8 mouse cellular contexts compared by ENCODE assay signal in the genomic region with DNA sequence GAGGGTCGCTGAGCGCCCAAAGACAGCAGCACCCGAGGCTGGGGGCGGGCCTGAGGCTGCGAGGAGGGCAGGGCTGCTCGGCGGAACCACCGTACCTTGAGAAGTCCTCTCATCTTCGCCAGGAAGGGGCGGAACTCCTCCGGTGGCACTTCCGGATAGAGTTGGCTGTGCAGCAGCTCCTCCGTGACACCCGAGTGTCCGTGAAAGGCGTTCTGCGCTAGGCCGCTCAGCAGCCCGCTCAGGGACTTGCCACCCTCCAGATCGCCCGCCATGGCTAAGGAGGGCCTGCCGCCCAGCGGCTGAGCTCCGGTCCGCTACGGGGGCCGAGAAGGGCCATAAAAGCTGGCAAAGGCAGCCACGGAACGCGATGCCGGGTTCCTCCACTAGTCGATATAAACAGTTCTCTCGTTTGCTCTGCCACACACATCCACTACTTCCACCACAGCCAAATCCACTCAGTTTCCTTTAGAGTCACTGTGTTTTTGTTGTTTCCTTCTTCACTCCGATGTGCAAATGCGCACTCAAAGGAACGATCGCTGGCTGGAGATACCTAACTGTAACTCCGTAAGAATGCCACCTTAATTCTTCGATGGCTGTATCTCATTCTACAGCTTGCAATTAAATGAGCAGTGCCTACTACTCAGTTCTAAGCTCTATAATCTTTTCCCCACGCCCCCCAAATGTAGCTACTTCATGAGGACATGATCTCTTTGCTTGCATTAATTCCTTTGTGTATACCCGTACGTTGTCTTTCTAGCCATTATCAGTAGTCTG. TPM values are rescaled to one million over a fixed set of nuclear protein-coding genes. Genes with fewer than 3 reads are reported as not detected.
A peak's percentile ranks its signal among the peaks of the same experiment; 100 is the strongest.
DNase-seq lines count a peak whose midpoint lies in the region; ATAC-seq and TF ChIP-seq lines count a peak whose summit lies in the region.

A gene (minus strand): TSS at position 107 of the 774 bp plus-strand sequence.
A gene (minus strand): TSS at position 399 of the 774 bp plus-strand sequence.

- H3K4me1 ChIP-seq in cortical plate, adult 2 months (ENCODE audit: control insufficient read depth, insufficient read depth, low read length): peaks cover 8% of the 10 kb centered on the region

- TF ChIP-seq CTCF in cortical plate, adult 2 months (IDR thresholded peaks at IDR 0.05; ENCODE audit: extremely low read depth, insufficient read depth, low read length): peak; percentile 44

- DNase-seq in gastrocnemius, adult 8-10 months (ENCODE audit: low spot score in 2 of 2): peak; percentile 92 to 93
- DNase-seq in induced T-regulatory cell, adult 2 months (ENCODE audit: low read depth): peak; percentile 96
- DNase-seq in left cerebral cortex, postnatal 10 days (ENCODE audit: extremely low spot score in 1 of 2, low spot score in 2 of 2): peak; percentile 95 to 98
- DNase-seq in right cerebral cortex, postnatal 25 days: peak; percentile 95
- peak; percentile 95 to 98 for DNase-seq in urinary bladder, postnatal 4 days (ENCODE audit: low spot score in 2 of 2)

- peak within 1 kb of the TSS; percentile 79 for H3K27ac ChIP-seq in cortical plate, adult 2 months (ENCODE audit: insufficient read depth, low read length)

- ATAC-seq in activated CD4-positive, CD25-positive, alpha-beta regulatory T cell, adult 4 months: peak; percentile 95
- peak; percentile 90 for ATAC-seq in megakaryocyte-erythroid progenitor cell, adult 5-6 weeks (replicated peaks; ENCODE audit: low FRiP score, low TSS enrichment, poor library complexity, severe bottlenecking)

- intact Hi-C loops in left cerebral cortex, postnatal 10 days (cut with DNase I): no loop called here

- peak within 1 kb of the TSS; percentile 62 for H3K4me3 ChIP-seq in cortical plate, adult 2 months (ENCODE audit: insufficient read depth, low read length)

- TF ChIP-seq POLR2A in cortical plate, adult 2 months (IDR thresholded peaks at IDR 0.05; ENCODE audit: extremely low read depth, insufficient read depth, low read length): no peak; the same call in 1 of the 2 replicates

RNA-seq across cellular contexts. Expression of the first gene that starts in this region (rescaled TPM):
- 10 to 100 TPM; 32.8 to 42.2 TPM for polyA plus RNA-seq in activated CD4-positive, CD25-positive, alpha-beta regulatory T cell, adult 4 months (2017; shearing (Covaris generic))
- polyA plus RNA-seq in cortical plate, adult 2 months (2012; rRNA removed): 4.5 and 7.3 TPM in 2 replicates
- total RNA-seq in gastrocnemius, adult 8-10 months (2022): 1 to 10 TPM in 3 of 4 experiments, under 1 TPM in 1; 0.92 to 2.0 (median 1.4) TPM
- 1 to 10 TPM; 6.9 to 7.5 TPM for total RNA-seq in left cerebral cortex, postnatal 10 days (2021)
- 31.4 and 32.3 TPM in 2 replicates for total RNA-seq in megakaryocyte-erythroid progenitor cell, adult 5-6 weeks (2014; fragmentation: Nextera tagmentation)
- 33.9 and 42.3 TPM in 2 replicates for total RNA-seq in megakaryocyte-erythroid progenitor cell, adult 5-6 weeks (2017)

RNA-seq across cellular contexts. Expression of the second gene that starts in this region (rescaled TPM):
- polyA plus RNA-seq in activated CD4-positive, CD25-positive, alpha-beta regulatory T cell, adult 4 months (2017; shearing (Covaris generic)): 100 to 1,000 TPM in 1 of 2 experiments, 10 to 100 TPM in 1; 95.9 to 117 TPM
- polyA plus RNA-seq in cortical plate, adult 2 months (2012; rRNA removed): 39.4 TPM in 2 replicates
- 100 to 1,000 TPM in 2 of 4 experiments, 10 to 100 TPM in 2; 90.9 to 112 (median 101) TPM for total RNA-seq in gastrocnemius, adult 8-10 months (2022)
- 10 to 100 TPM; 52.0 to 52.3 TPM for total RNA-seq in left cerebral cortex, postnatal 10 days (2021)
- 74.4 and 174 TPM in 2 replicates for total RNA-seq in megakaryocyte-erythroid progenitor cell, adult 5-6 weeks (2014; fragmentation: Nextera tagmentation)
- total RNA-seq in megakaryocyte-erythroid progenitor cell, adult 5-6 weeks (2017): 63.0 and 95.3 TPM in 2 replicates

Comparison
In these comparisons a context has a peak if more than half of its experiments do, and no peak if none do; other contexts are left out.
1. Peak in every context shown above with its lines: DNase-seq, ATAC-seq, H3K4me3 ChIP-seq and H3K27ac ChIP-seq.